28 mouse cellular contexts compared by ENCODE assay signal in the genomic region with DNA sequence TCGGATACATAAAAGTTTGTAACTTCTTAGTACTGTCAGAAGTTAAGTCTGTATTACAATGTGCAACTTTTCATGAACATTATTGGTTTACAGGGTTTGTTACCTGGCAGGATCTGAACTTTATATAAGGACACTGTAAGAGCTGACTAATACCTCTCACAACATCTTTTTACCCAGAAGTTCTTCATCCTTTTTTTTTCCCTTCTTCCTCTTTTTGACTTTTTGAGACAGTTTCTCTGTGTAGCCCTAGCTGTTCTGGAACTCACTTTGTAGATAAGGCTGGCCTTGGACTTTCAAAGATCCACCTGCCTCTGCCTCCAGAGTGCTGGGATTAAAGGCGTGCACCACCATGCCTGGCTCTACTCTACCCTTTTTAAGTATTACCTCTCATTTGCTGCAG. TPM values are rescaled to one million over a fixed set of nuclear protein-coding genes. Genes with fewer than 3 reads are reported as not detected.
DNase-seq lines count a peak whose midpoint lies in the region; ATAC-seq and TF ChIP-seq lines count a peak whose summit lies in the region.
"Had no signal": no experiment of that assay in that cellular context is flagged by ENCODE, and none has a peak within 500 bp of the region (broad histone marks: within the 10 kb centered on the region; RNA-seq: fewer than 3 reads in every experiment).

No protein-coding gene starts in this region.

- no peaks in the 10 kb centered on the region for H3K9me3 ChIP-seq in MEL (replicated peaks; ENCODE audit: insufficient read depth, low read length)
- H3K9me3 ChIP-seq: embryonic facial prominence, embryonic 13.5 days; embryonic facial prominence, embryonic 15.5 days; forebrain, embryonic 12.5 days had no signal

- peaks cover 29% of the 10 kb centered on the region for H3K79me2 ChIP-seq in MEL (ENCODE audit: control insufficient read depth, insufficient read depth, low read length, poor library complexity)

- no peaks in the 10 kb centered on the region for H3K27me3 ChIP-seq in MEL (ENCODE audit: control insufficient read depth in 1 of 2, insufficient read depth in 2 of 2, low read length in 2 of 2)
- H3K27me3 ChIP-seq: CH12.LX; embryonic facial prominence, embryonic 13.5 days; embryonic facial prominence, embryonic 15.5 days; forebrain, embryonic 12.5 days; Patski had no signal

- H3K36me3 ChIP-seq in MEL (ENCODE audit: control insufficient read depth in 1 of 2, insufficient read depth in 2 of 2, low read length in 2 of 2): peaks cover 9 to 12% of the 10 kb centered on the region in 2 experiments

- no peak for TF ChIP-seq RAD21 in MEL (IDR thresholded peaks at IDR 0.05; ENCODE audit: low read depth, low read length)

- no peak for TF ChIP-seq POLR2A in MEL (IDR thresholded peaks at IDR 0.05; ENCODE audit: control insufficient read depth in 1 of 2, insufficient read depth in 1 of 2, low read depth in 1 of 2, low read length in 2 of 2, poor library complexity in 1 of 2)

- TF ChIP-seq CTCF in gastrocnemius, adult 2 months (IDR thresholded peaks at IDR 0.05): no peak
- no peak for TF ChIP-seq CTCF in MEL (IDR thresholded peaks at IDR 0.05 in 2 of 3, conservative IDR thresholded peaks at IDR 0.05 in 1 of 3; ENCODE audit: control insufficient read depth in 1 of 3, insufficient read depth in 1 of 3, low read depth in 2 of 3, low read length in 3 of 3, poor library complexity in 1 of 3, severe bottlenecking in 1 of 3)

- DNase-seq in gastrocnemius, adult 2 months: no peak
- no peak for DNase-seq in gastrocnemius, adult 8-10 months (ENCODE audit: low spot score in 2 of 2)
- peak; percentile 59 for DNase-seq in MEL (ENCODE audit: low read depth, low spot score)
- no peak for DNase-seq in cerebellum, adult 9-11 months
- DNase-seq in adrenal gland, adult 8-10 months: no peak
- DNase-seq: adrenal gland, postnatal 10 days; adrenal gland, postnatal 25 days; B cell, adult 2 months; cerebellum, adult 11 months; cerebellum, adult 18-20 months; cerebellum, adult 8-10 months; cerebellum, postnatal 10 days; cerebellum, postnatal 25 days; embryo, embryonic 11 days had no signal

- peak in 1 of 2 experiments; percentile 9; a peak in 1 of 4 replicates for TF ChIP-seq EP300 in MEL (IDR thresholded peaks at IDR 0.05; ENCODE audit: low read depth in 1 of 2, low read length in 2 of 2)

- intact Hi-C loops in gastrocnemius, adult 2 months (cut with DNase I): no loop called here

- H3K4me3 ChIP-seq in gastrocnemius, adult 2 months: no peak overlapping the region
- no peak overlapping the region for H3K4me3 ChIP-seq in MEL (ENCODE audit: control insufficient read depth in 1 of 2, insufficient read depth in 1 of 2, low read depth in 2 of 2, low read length in 2 of 2)
- H3K4me3 ChIP-seq: embryonic facial prominence, embryonic 13.5 days; embryonic facial prominence, embryonic 15.5 days; erythroblast, embryonic 14.5 days; forebrain, embryonic 10.5 days; forebrain, embryonic 12.5 days had no signal

- peak overlapping the region; percentile 60 for H3K27ac ChIP-seq in gastrocnemius, adult 2 months
- no peak overlapping the region for H3K27ac ChIP-seq in MEL (ENCODE audit: control insufficient read depth, low read depth, low read length)
- H3K27ac ChIP-seq: embryonic facial prominence, embryonic 13.5 days; embryonic facial prominence, embryonic 15.5 days; forebrain, embryonic 10.5 days; forebrain, embryonic 12.5 days had no signal

- ATAC-seq in common myeloid progenitor, adult 5-6 weeks (replicated peaks; ENCODE audit: low read depth, poor library complexity, severe bottlenecking): 0 out of 2 replicates have a peak, but pooled peaks have one; percentile 11
- peak; percentile 62; the same call in 1 of the 2 replicates for ATAC-seq in megakaryocyte, adult 5-6 weeks (ENCODE audit: poor library complexity, severe bottlenecking)
- ATAC-seq in monocyte, adult 5-6 weeks (replicated peaks; ENCODE audit: insufficient number of reproducible peaks, low FRiP score, low TSS enrichment, poor library complexity, severe bottlenecking): no peak
- ATAC-seq: activated CD4-positive, CD25-positive, alpha-beta regulatory T cell, adult 4 months; CD4-positive, CD25-positive, alpha-beta regulatory T cell, adult 4 months; forebrain, embryonic 14.5 days; forebrain, embryonic 16.5 days; Patski had no signal

- peaks cover 0 to 3% of the 10 kb centered on the region in 2 experiments; a peak in 2 of 4 replicates for H3K4me1 ChIP-seq in MEL (ENCODE audit: control insufficient read depth in 1 of 2, insufficient read depth in 2 of 2, low read length in 2 of 2)
- H3K4me1 ChIP-seq: forebrain, embryonic 10.5 days; forebrain, embryonic 12.5 days had no signal

- no peak overlapping the region for H3K9ac ChIP-seq in MEL (ENCODE audit: control insufficient read depth, low read depth, low read length, poor library complexity, severe bottlenecking)
- H3K9ac ChIP-seq: embryonic facial prominence, embryonic 13.5 days; embryonic facial prominence, embryonic 15.5 days; forebrain, embryonic 12.5 days had no signal

TF ChIP-seq in MEL, 35 proteins besides CTCF, POLR2A, EP300 and RAD21:
- TF ChIP-seq ZNF384 (IDR thresholded peaks at IDR 0.05; ENCODE audit: low read depth, low read length) (peak; percentile 78), ETS1 (IDR thresholded peaks at IDR 0.05; ENCODE audit: low read depth, low read length) (no peak), GATA1 (IDR thresholded peaks at IDR 0.05; ENCODE audit: low read depth, low read length) (peak; percentile 48; the same call in 1 of the 2 replicates), CHD2 (IDR thresholded peaks at IDR 0.05; ENCODE audit: low read length) (no peak), MAZ (IDR thresholded peaks at IDR 0.05; ENCODE audit: low read depth, low read length) (no peak), BHLHE40 (IDR thresholded peaks at IDR 0.05; ENCODE audit: borderline replicate concordance, low read depth, low read length) (no peak)

RNA-seq across cellular contexts. Expression of a gene that starts 11.5 kb away (rescaled TPM):
- total RNA-seq in gastrocnemius, adult 2 months (2021): 10 to 100 TPM; 15.9 to 23.8 TPM
- total RNA-seq in gastrocnemius, adult 8-10 months (2022): 10 to 100 TPM; 17.0 to 24.6 (median 22.4) TPM
- 20.6 and 21.0 TPM in 2 replicates for total RNA-seq in MEL (2012; rRNA removed)
- polyA plus RNA-seq in MEL (2012; ENCODE audit: insufficient read depth in 1 of 2, insufficient read length in 2 of 2, low read depth in 1 of 2, low replicate concordance in 2 of 2, missing spikeins in 1 of 2): 10 to 100 TPM in 1 of 2 experiments, not detected in 1; 21.4 TPM
- 72.9 and 92.8 TPM in 2 replicates for total RNA-seq in common myeloid progenitor, adult 5-6 weeks (2017)
- 51.4 and 58.1 TPM in 2 replicates for total RNA-seq in megakaryocyte, adult 5-6 weeks (2015)
- 42.0 and 50.0 TPM in 2 replicates for total RNA-seq in megakaryocyte, adult 5-6 weeks (2017)
- total RNA-seq in monocyte, adult 5-6 weeks (2017): 80.5 to 95.2 TPM (median 83.2 TPM) in 3 replicates
- total RNA-seq in adrenal gland, adult 8-10 months (2022): 10 to 100 TPM; 26.0 to 58.2 (median 38.9) TPM
